Mouse (Mus musculus): ENCODE data around the gene Fdps. TPM values are rescaled to one million over a fixed set of nuclear protein-coding genes. Genes with fewer than 3 reads are reported as not detected.

The Fdps gene
- polyA plus RNA-seq, 1 experiment, result 384 TPM

DNA sequence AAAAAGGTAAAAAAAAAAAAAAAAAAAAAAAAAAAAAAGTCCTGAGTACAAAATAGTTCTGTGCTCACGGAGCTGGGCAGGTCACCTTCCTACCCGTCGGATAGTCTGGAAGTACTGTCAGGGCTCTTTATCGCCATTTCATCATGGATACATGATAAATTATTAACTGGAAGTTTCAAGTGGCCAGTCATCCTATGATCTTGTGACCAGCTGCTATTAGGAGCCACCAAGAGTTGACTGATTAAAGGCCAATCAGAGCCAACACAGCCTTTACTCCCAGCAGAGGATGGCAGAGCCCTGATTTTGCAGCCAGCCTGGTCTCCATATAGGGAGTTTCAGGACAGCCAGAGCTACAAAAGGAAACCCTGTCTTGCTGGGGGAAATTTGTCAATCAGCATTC is 11.3 kb upstream of the Fdps start:
- Histone ChIP-seq H3K79me3 (ENCODE audit: low read depth) (no peaks in the 10 kb centered on the region), H3K27me3 (ENCODE audit: control insufficient read depth, insufficient read depth, insufficient read length) (peaks cover 6% of the 10 kb centered on the region), H3K79me2 (ENCODE audit: control insufficient read depth, insufficient read depth) (no peaks in the 10 kb centered on the region), H3K4me3 (ENCODE audit: insufficient read depth, poor library complexity, severe bottlenecking) (no peak overlapping the region), H3ac (ENCODE audit: control insufficient read depth, insufficient read length, low read depth) (no peak overlapping the region), H3K36me3 (ENCODE audit: control insufficient read depth, insufficient read depth) (no peaks in the 10 kb centered on the region)
- TF ChIP-seq USF1 (IDR thresholded peaks at IDR 0.05; ENCODE audit: low read depth) (no peak), FOSL1 (IDR thresholded peaks at IDR 0.05; ENCODE audit: insufficient read depth, low read length, poor library complexity, severe bottlenecking) (no peak), MYOD1 (IDR thresholded peaks at IDR 0.05; ENCODE audit: control insufficient read depth, insufficient read length, low read depth) (no peak), MAX (IDR thresholded peaks at IDR 0.05) (no peak), CEBPB (IDR thresholded peaks at IDR 0.05; ENCODE audit: low read depth) (no peak), MYOG (IDR thresholded peaks at IDR 0.05; ENCODE audit: control insufficient read depth, extremely low read depth, insufficient read length) (no peak), CTCF (IDR thresholded peaks at IDR 0.05; ENCODE audit: control insufficient read depth, insufficient read depth, insufficient read length) (no peak)

DNA sequence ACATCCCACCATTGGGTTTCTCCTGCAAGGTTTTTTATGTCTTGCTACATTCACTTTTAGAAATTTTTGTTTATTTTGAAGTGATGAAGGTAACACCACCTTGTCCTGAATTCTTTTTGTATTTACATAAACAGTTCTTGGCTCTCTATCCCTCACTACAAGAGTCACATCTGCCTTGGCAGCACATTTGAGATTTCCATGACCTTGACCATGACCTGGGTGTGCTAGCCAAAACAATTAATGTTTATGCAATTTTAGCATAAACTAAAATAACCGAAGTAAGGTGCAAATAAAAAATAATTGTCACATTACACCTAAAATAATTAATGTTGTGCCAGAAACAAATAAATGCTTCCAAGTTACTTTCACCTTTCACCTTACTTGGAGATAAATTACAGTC is 6.4 kb upstream of the Fdps start:
- Histone ChIP-seq H3K36me3 (ENCODE audit: control insufficient read depth, insufficient read depth) (no peaks in the 10 kb centered on the region), H3K79me2 (ENCODE audit: control insufficient read depth, insufficient read depth) (no peaks in the 10 kb centered on the region), H3K4me3 (ENCODE audit: insufficient read depth, poor library complexity, severe bottlenecking) (no peak overlapping the region), H3K79me3 (ENCODE audit: low read depth) (no peaks in the 10 kb centered on the region), H3ac (ENCODE audit: control insufficient read depth, insufficient read length, low read depth) (no peak overlapping the region), H3K27me3 (ENCODE audit: control insufficient read depth, insufficient read depth, insufficient read length) (no peaks in the 10 kb centered on the region)
- no peak for TF ChIP-seq MYOD1 (IDR thresholded peaks at IDR 0.05; ENCODE audit: control insufficient read depth, insufficient read length, low read depth)
- TF ChIP-seq CEBPB (IDR thresholded peaks at IDR 0.05; ENCODE audit: low read depth), result no peak
- TF ChIP-seq FOSL1 (IDR thresholded peaks at IDR 0.05; ENCODE audit: insufficient read depth, low read length, poor library complexity, severe bottlenecking), result no peak
- no peak for TF ChIP-seq CTCF (IDR thresholded peaks at IDR 0.05; ENCODE audit: control insufficient read depth, insufficient read depth, insufficient read length)
- no peak for TF ChIP-seq MAX (IDR thresholded peaks at IDR 0.05)
- TF ChIP-seq USF1 (IDR thresholded peaks at IDR 0.05; ENCODE audit: low read depth), result no peak
- TF ChIP-seq MYOG (IDR thresholded peaks at IDR 0.05; ENCODE audit: control insufficient read depth, extremely low read depth, insufficient read length), result no peak

DNA sequence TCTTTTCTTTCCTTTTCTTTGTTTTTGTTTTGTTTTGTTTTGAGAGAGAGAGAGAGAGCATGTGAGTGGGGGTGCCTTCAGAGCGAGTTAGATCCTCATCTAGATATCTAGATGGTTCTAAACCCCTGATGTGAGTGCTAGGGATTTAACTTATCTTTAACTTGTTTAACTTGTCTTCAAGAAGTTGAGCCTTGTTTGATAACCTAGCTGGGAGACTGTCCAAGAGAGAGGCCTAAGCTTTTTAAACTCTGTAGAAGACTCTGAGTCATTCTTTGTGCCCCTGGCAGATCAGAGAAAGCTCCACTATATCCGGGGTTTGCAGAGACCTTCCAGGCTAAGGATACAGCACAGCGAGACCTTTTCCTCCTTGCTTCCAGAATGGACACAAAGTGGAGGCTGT is 5.8 kb upstream of the Fdps start:
- Histone ChIP-seq H3K27me3 (ENCODE audit: control insufficient read depth, insufficient read depth, insufficient read length) (no peaks in the 10 kb centered on the region), H3K4me3 (ENCODE audit: insufficient read depth, poor library complexity, severe bottlenecking) (no peak overlapping the region), H3ac (ENCODE audit: control insufficient read depth, insufficient read length, low read depth) (no peak overlapping the region), H3K79me2 (ENCODE audit: control insufficient read depth, insufficient read depth) (no peaks in the 10 kb centered on the region), H3K79me3 (ENCODE audit: low read depth) (no peaks in the 10 kb centered on the region), H3K36me3 (ENCODE audit: control insufficient read depth, insufficient read depth) (no peaks in the 10 kb centered on the region)
- TF ChIP-seq MAX (IDR thresholded peaks at IDR 0.05) (no peak), FOSL1 (IDR thresholded peaks at IDR 0.05; ENCODE audit: insufficient read depth, low read length, poor library complexity, severe bottlenecking) (no peak), CTCF (IDR thresholded peaks at IDR 0.05; ENCODE audit: control insufficient read depth, insufficient read depth, insufficient read length) (no peak), MYOG (IDR thresholded peaks at IDR 0.05; ENCODE audit: control insufficient read depth, extremely low read depth, insufficient read length) (no peak)

DNA sequence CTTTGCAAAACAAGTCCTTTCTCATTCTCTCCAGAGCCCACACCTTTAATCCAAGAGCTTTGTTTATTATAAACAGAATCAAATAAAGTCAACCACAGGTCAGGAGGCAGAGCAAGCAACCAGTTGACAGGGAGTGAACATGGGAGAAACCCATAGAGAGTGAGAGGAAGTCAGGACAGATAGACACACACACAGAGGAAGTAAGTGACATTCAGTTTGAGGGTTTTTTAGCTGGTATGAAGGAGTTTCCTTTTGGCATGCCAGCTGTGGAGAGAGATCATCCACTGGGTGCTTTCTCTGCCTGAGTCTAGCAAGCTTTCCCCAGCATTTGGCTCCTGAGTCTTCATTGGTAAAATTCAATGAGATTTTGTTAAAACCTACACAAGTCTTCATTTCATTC is 5.1 kb upstream of the Fdps start:
- Histone ChIP-seq H3K4me3 (ENCODE audit: insufficient read depth, poor library complexity, severe bottlenecking) (no peak overlapping the region), H3K79me3 (ENCODE audit: low read depth) (no peaks in the 10 kb centered on the region), H3K27me3 (ENCODE audit: control insufficient read depth, insufficient read depth, insufficient read length) (no peaks in the 10 kb centered on the region), H3K79me2 (ENCODE audit: control insufficient read depth, insufficient read depth) (no peaks in the 10 kb centered on the region), H3ac (ENCODE audit: control insufficient read depth, insufficient read length, low read depth) (no peak overlapping the region), H3K36me3 (ENCODE audit: control insufficient read depth, insufficient read depth) (no peaks in the 10 kb centered on the region)
- no peak for TF ChIP-seq FOSL1 (IDR thresholded peaks at IDR 0.05; ENCODE audit: insufficient read depth, low read length, poor library complexity, severe bottlenecking)
- no peak for TF ChIP-seq USF1 (IDR thresholded peaks at IDR 0.05; ENCODE audit: low read depth)
- no peak for TF ChIP-seq MYOD1 (IDR thresholded peaks at IDR 0.05; ENCODE audit: control insufficient read depth, insufficient read length, low read depth)
- no peak for TF ChIP-seq MYOG (IDR thresholded peaks at IDR 0.05; ENCODE audit: control insufficient read depth, extremely low read depth, insufficient read length)
- TF ChIP-seq CTCF (IDR thresholded peaks at IDR 0.05; ENCODE audit: control insufficient read depth, insufficient read depth, insufficient read length), result no peak
- TF ChIP-seq CEBPB (IDR thresholded peaks at IDR 0.05; ENCODE audit: low read depth), result no peak
- no peak for TF ChIP-seq MAX (IDR thresholded peaks at IDR 0.05)

DNA sequence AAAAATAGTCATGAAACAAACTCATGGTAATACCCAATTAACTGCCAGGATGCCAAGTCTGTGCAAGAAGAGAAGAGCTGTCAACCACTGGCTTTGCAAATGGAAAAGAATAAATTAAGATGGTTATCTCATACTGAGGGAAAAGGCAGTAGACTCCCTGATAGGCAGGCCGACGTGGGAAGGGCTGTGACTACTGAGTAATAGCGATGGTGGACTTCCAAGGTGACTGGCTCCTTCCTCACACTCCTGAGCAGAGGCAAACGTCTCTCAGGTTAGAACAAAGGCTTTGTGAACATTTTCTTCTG is 1.5 kb upstream of the Fdps start:
- Histone ChIP-seq H3K79me2 (ENCODE audit: control insufficient read depth, insufficient read depth) (peaks cover 30% of the 10 kb centered on the region), H3K4me3 (ENCODE audit: insufficient read depth, poor library complexity, severe bottlenecking) (no peak overlapping the region), H3K36me3 (ENCODE audit: control insufficient read depth, insufficient read depth) (peaks cover 17% of the 10 kb centered on the region), H3K79me3 (ENCODE audit: low read depth) (peaks cover 21% of the 10 kb centered on the region), H3K27me3 (ENCODE audit: control insufficient read depth, insufficient read depth, insufficient read length) (no peaks in the 10 kb centered on the region), H3ac (ENCODE audit: control insufficient read depth, insufficient read length, low read depth) (no peak overlapping the region)
- no peak for TF ChIP-seq MYOG (IDR thresholded peaks at IDR 0.05; ENCODE audit: control insufficient read depth, extremely low read depth, insufficient read length)
- no peak for TF ChIP-seq USF1 (IDR thresholded peaks at IDR 0.05; ENCODE audit: low read depth)
- no peak for TF ChIP-seq MAX (IDR thresholded peaks at IDR 0.05)
- TF ChIP-seq MYOD1 (IDR thresholded peaks at IDR 0.05; ENCODE audit: control insufficient read depth, insufficient read length, low read depth), result no peak
- TF ChIP-seq CEBPB (IDR thresholded peaks at IDR 0.05; ENCODE audit: low read depth), result no peak
- no peak for TF ChIP-seq FOSL1 (IDR thresholded peaks at IDR 0.05; ENCODE audit: insufficient read depth, low read length, poor library complexity, severe bottlenecking)
- TF ChIP-seq CTCF (IDR thresholded peaks at IDR 0.05; ENCODE audit: control insufficient read depth, insufficient read depth, insufficient read length), result no peak
